Mouse (Mus musculus): Measurements from ENCODE around the gene Sgta.

The Sgta gene

DNA sequence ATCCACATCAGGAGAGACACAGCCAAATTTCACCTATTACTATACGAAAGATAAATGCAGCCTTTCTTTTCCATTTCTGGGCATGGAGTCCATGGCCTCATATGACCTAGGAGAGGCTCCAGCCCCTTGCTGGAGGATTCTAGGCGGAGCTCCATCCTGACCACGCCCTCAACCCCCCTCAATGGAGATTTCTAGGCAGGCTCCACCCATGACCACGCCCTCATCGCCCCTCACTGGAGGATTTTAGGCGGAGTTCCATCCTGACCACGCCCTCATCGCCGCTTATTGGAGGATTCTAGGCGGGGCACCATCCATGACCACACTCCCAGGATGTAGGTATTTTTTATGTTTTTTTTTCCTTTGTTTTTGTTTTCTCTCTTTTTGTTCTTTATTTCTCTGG, 41.7 kb downstream of the Sgta start:
- DNase-seq = peak; percentile 28

DNA sequence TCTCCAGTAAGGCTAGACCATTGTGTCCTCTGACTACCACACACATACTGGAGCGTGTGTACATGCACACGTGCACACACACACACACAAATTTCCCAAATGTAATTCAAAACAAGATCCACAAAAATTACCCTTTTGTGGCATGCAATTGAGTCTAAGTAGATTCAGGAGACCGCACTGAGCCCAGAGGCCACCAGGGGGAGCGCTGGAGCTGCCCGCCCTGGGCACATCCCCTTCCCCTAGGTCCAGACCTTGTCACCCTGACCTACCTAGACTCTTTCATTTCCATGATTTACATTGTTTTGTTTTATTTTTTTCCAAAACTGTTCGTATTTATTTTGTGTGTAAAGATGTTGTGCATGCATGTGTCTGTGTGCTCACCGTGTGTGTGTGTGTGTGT, 43.3 kb downstream of the Sgta start:
- DNase-seq = peak; percentile 79

DNA sequence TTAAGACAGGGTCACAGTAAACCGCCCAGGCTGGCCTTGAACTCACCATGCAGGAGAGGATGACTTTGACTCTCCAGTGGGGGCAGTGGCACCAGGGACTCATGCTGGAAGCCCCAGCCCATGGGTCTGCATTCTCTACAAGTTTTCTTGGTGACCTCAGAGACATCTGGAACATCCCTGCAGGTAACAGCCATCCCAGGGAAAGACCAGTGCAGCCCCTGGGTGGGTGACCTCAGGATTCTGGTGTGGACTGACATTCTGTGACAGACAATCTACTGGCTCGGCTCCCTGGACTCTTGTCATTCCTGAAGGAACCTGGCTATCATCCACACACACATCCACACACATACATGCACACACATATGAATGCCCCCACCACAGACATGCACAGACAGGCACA, 44.3 kb downstream of the Sgta start:
- DNase-seq = no peak

DNA sequence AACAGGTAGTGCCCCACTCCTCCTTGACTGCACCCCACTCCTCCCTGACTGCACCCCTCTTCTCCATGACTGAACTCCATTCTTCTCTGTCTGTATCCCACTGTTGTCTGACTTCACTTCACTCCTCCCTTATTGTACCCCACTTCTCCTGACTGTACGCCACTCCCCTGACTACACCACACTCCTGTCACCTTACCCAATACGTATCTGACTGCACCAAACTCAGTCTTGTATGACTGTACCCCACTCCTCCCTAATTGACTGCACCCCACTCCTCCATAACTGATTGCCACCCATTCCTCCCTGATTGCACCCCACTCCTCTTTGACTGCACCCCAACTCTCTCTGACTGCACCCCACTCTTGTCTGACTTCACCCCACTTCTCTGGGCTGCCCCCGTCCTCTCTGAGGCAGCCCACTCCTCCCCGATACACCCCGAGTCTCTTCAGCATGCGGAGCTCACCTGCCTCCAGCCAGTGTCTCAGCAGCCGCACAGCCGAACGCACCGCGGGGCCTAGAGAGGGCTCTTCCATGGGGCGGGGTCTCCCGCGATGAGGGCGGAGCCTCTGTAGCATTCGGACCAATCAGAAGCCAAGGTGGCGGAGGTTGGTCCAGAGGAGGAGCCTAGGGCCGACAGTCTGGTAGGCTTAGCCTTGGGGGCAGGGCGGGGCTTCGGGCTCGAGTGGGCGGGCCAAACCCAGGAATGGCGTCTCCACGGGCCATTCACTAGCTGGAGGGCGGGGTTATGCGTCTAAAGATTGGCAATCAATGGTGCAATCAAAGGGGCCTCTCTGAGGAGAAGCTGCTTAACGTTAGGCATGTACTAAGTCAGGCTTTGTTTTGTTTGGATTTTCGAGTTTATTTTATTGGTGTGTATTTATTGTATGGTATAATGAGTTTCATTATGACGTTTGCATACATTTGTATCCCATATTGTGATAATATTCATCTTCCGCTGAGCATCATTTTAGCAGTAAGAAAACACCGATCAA, 45.3 kb downstream of the Sgta start, which contains the start of gene Gng7:
Gng7 (minus strand) TSS at position 553 of the 992 bp plus-strand sequence.
- DNase-seq = peak; percentile 97

DNA sequence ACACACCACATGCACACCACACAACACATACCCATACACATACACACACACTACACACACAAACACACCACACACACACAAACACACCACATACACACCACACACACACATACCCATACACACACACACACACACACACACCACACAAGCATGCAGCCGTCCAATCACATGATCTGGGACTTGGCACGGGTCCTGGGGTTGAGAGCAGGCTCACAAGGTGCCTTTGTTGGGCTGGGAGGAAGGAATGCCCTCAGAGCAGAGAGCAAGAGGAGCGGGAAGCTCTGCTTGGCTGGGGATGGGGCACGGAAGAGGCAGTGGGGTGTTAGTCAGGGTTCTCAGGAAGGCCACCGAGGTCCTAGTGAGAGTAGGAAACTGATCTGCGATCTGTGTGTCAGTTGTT, 49.1 kb downstream of the Sgta start:
- no peak for DNase-seq

DNA sequence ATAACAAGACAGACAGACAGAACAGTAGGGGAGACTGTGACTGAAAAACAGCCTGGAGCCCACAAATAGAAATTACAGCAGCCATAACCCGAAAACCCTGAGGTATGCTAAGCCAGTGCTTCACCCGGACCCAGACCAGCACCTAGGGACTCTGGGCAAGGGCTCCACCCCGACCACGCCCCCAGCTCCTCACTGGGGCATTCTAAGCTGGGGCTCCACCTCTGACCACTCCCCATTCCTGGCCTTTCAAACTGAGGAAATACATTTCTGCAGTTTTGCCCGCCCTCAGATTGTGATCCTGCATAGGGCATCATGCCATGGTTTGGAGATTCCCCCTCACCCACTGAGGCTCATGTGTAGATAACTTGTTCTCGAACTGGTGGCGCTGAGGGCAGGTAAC, 52.7 kb downstream of the Sgta start:
- DNase-seq = peak; percentile 46

DNA sequence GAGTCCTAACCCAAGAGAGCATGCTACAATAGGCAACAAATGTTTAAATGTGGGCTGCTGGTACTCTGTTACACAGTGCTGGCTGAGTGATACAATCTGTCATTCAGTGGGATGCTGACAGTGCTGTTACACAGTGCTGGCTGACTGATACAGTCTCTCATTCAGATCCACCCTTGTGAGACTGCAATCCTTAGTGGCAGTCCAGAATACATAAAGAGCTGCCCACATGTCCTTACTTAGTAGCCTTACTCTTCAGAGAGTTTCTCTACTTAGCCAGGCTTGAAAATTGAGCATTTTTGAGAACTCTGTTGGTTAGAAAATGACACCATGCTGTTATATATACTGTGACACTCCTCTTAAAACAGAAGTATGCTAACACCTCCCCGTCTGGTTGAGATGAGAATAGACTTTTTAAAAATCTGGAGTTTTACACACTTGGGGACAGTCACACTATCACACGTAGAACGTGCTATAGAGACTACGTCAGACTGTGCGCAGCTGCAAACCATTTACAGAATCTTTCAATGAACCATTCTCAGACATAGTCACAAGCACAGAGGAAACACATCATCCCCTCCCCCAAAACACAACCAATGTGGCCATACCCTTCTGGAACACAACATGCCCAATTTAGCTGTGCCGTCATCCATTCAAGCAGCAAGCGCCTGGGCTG, 53.8 kb downstream of the Sgta start:
- no peak for DNase-seq

DNA sequence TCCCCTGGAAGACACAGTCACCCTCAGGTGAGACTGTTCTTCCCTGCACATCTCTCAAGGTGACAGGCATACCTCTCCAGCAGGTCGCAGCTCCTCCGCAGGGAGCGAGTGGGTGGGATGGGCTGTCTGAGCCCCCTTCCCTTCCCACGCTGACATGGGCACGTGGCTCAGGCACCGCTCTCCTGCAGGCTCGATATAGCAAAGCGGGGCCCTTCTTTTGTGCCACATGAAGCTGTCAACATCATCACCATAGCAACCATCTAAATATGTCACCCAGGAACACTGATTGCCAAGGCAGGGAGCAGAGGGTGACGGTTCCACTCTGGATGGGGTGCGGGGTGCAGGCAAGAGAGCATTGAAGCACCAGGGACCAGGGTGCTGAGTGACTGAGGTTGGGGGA, 58.8 kb downstream of the Sgta start:
- DNase-seq = no peak

DNA sequence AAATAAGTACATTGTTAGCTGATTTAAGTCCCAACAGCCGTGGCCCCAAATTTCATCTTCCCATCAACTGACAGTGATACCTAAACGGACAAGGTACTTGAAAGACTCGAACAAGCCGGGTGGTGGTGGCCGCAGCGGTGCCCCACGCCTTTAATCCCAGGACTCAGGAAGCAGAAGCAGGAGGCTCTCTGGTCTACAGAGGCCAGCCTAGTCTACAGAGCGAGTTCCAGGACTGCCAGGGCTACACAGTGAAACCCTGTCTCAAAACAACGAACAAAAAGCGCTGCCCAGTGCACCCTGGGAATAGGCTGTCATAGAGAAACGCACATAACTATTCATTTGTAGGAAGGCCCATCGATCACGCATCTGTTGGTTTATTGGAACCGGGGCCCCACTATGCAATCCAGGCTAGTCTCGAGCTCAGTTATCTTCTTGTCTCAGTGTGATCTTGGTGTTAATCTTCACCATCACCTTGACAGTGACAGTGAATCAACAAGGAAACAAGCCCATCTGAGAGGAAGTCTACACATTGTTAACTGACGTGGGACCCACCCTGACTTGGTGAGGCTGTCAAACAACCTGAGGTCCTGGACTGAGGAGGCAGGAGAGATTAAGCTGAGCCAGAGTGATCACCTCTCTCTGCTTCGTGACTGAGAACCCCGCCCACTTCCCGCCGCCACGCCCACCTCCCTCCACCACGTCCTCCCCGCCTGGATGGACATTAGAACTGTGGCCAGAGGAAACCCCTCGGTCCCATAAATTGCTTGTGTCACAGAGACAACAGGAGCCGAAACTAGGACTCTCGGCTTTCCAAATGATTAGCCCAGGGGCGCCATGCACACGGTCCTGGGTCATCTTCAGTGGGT, 59.6 kb downstream of the Sgta start:
- DNase-seq = no peak

DNA sequence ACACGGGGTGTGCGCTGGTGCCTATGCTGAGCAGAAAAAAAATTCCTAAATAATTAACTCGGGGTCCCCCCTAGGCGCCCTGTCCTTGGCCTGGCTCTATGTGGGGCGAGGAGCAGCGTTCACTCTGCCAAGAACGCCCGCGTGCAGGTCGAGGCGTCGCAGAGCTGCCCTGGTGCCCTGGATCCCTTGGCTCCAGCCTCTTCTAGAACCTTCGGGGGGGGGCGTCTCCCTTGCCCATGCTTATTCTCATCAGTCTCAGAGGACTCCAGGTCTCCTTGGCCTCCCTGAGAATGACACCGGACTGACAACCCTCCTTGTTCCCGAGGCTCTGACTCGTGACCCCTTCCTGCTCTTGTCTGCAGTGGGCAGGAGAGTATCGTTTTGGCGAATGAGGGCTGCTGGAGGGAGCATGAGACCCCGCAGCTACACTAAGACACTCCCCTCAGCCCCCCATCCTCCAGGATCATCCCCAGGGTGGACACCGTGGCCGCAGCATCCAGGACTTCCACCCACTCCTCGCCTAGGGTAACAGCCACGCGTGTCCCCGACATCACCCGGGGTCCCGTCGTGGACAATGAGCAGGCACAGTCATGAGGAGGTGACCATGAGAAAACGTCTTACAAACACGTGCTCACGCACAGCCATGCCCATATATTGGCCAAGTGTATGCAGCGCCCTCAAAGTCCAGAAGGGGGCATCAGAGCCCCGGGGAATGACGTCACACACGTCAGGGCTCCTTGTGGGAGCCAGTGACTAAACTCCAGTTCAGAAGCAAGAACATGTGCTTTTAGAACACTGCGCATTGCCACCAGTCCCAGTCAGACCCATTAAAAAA, 60.4 kb downstream of the Sgta start:
- peak; percentile 91 for DNase-seq

DNA sequence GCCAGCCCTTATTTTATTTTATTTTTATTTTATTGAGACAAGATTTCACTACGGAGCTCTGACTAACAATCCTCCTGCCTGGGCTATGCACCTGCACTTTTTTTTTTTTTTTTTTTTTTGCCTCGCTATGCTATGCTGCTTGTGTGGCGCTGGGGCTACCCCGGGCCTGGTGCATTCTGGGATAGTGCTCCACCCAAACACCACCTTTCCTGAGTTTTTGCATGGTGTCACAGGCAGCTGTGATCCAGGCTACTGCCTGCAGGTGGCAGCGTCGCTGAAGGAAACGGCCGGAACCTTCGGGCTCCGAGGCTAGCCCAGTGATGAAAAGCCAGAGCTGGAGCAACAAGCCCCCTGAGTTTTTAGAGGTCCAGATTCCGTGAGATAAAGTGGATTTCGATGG, 61.2 kb downstream of the Sgta start:
- DNase-seq = peak; percentile 66

DNA sequence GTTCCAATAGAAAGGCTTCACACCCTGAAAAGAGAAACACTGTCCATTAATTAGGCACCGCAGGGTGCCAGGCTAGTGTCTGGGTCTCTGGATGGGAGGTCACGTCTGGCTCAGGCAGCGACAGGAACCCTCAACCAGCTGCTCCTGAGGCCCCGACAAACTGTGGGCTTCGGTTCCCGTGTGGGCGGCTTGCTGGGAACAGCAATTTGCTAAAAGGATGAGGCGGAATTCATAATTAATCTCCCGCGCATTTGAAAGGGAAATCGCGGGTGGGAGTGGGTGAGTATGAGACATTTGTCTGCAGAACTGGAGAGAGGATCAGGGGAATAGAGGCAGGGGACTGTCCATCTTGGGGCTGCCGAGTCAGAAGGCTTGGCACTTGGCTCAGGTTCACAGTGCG, 62.0 kb downstream of the Sgta start:
- DNase-seq = no peak

DNA sequence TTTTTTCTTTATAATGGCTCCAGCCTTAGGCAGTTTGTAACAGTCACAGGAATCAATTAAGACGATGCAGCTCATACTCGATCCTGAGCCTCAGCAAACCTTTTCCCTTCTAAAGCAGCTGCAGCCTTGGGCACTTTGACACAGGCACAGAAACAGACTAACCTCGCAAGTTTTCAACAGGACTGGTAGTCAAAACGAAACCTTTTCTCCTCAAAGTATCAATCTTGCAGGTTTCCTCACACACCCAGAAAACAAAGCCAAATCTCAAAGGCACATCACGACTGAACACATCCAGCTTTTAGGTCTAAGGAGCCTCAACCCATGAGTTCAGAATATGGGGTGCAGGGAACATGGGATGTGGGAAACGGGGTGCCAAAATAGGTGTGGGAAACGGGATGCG, 62.6 kb downstream of the Sgta start:
- no peak for DNase-seq

DNA sequence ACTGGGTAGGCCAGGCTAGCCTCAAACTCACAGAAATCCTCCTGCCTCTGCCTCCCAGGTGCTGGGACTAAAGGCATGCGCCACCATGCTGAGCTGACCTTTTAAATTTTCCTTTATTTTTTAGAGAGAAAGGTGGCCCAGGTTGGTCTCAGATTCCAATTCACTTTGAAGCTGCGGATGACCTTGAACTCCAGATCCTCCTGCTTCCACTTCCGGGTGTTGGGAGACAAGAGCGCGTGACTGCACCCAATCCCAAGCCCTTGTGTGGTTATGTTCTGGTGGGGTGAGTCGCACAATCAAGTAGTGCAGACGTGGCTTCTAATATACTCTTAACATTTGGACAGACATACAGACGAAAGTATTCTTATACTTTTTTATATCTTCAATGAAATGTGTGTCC, 63.5 kb downstream of the Sgta start:
- DNase-seq = no peak

DNA sequence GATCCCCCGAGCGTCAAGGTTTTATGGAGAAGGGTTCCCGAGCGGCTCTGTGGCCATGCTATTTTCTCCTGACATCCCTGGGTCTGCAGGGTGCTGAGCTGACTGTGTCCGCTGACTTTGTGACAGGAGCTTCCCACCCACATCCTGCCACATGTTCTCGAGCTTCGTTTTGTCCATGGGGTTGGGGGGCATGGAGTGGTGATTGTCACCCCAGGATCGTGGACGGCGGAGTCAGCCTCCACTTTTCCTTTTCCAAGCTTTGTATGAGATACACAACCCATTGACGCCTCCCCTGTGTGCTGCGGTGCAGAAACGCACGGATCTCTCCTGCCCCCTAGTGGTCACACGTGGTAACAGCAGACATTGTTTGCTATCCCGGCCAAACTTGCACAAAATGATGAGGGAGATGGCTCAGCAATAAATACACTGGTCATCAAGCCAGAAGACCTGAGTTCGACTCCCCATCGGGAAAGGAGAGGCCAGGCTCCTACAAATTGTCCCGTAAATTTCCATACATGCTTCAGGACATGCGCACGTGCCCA, 64.8 kb downstream of the Sgta start:
- DNase-seq = peak; percentile 86

DNA sequence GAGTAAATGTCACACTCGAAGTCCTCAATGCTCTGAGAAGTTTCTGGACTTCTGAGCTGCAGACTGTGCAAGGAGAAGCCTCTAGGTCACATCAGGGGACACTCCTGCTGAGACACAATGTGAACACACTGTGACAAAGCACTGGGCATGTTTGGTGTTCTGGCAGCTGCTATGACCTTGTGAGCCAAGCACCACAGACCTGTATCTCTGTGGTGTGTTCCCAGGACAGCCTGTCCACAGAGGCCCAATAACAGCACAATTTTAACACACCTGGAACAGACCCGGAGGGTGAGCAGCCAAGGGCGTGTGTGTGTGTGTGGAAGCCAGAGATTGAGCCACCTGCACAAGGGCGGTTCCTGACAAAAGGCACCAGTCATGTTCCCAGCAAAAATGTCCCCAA, 65.4 kb downstream of the Sgta start:
- DNase-seq = no peak

Measured in lung, postnatal 36 days (tissue).